Mouse (Mus musculus): ENCODE measurements around the gene Snx18.

- TF ChIP-seq CTCF (IDR thresholded peaks at IDR 0.05) (no peak), EP300 (IDR thresholded peaks at IDR 0.05) (no peak)
Observed at GRCm38 (mm10) chr13:113542374-113542773, 76.0 kb downstream of the Snx18 start.
